Mouse (Mus musculus) heart, postnatal 0 days (tissue): ENCODE results near the gene Rab11a.

Source experiments
- CTCF ChIP-seq: IDR thresholded peaks from 2 replicates; pipeline ENCODE4 v1.5.1; 2016; ENCODE audit warnings: antibody characterized with exemption, control low read depth, low read depth
- EP300 ChIP-seq: IDR thresholded peaks from 2 replicates; pipeline ENCODE4 v1.6.1; 2016; ENCODE audit warnings: antibody characterized with exemption, low read depth

DNA sequence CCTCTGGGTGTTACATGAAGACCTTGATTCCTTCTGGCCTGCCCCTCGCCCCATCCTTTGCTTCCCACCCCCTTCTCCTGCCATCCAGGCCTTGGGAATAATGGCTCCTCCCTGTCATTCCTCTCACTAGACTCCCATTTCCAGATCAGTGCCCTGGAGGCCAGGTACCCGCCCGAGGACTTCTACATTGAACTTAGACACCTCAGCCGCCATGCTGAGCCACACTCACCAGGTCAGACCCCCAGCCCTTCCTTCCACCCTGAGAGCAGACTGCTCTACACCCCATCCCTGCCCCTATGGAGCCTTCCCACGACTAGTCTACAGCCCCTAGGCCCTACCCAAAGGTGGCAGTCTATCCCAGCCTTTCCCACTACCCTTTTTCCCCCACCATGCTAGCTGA lies 39.9 kb downstream of the Rab11a start:
- TF ChIP-seq CTCF (no peak), EP300 (no peak)
